Mouse (Mus musculus): ENCODE measurements around the gene Rptn.
A peak's percentile ranks its signal among the peaks of the same experiment; 100 is the strongest.
"Not testable (repeated sequence)": the region's sequence is repeated elsewhere in the genome, so short reads cannot be mapped to it uniquely, and the experiment has no call there.

Gene Rptn

GRCm38 (mm10) chr3:93393366-93393765 is at the start of gene Rptn:
TSS of gene Rptn (plus strand) at chr3:93393699.
- DNase-seq (ENCODE audit: low read depth): no peak

- no peak for DNase-seq (ENCODE audit: low read depth)
Measured at GRCm38 (mm10) chr3:93346896-93347295, 46.6 kb upstream of the Rptn start.

- no peak for DNase-seq (ENCODE audit: low read depth)
Measured at GRCm38 (mm10) chr3:93360045-93360444, 33.5 kb upstream of the Rptn start.

GRCm38 (mm10) chr3:93361933-93362574 is 31.4 kb upstream of the Rptn start:
- DNase-seq (ENCODE audit: low read depth): peak; percentile 16

GRCm38 (mm10) chr3:93366966-93367575 is 26.4 kb upstream of the Rptn start:
- no peak for DNase-seq (ENCODE audit: low read depth)

GRCm38 (mm10) chr3:93368171-93368570 is 25.3 kb upstream of the Rptn start:
- DNase-seq (ENCODE audit: low read depth): no peak

GRCm38 (mm10) chr3:93373416-93373815 is 20.1 kb upstream of the Rptn start:
- DNase-seq (ENCODE audit: low read depth): no peak

- no peak for DNase-seq (ENCODE audit: low read depth)
Measured at GRCm38 (mm10) chr3:93375196-93375595, 18.3 kb upstream of the Rptn start.

- no peak for DNase-seq (ENCODE audit: low read depth)
Measured at GRCm38 (mm10) chr3:93375601-93376000, 17.9 kb upstream of the Rptn start.

GRCm38 (mm10) chr3:93378146-93378545 is 15.4 kb upstream of the Rptn start:
- DNase-seq (ENCODE audit: low read depth): no peak

GRCm38 (mm10) chr3:93403936-93404335 is 10.4 kb downstream of the Rptn start:
- DNase-seq (ENCODE audit: low read depth): no peak

GRCm38 (mm10) chr3:93406992-93407391 is 13.5 kb downstream of the Rptn start:
- DNase-seq (ENCODE audit: low read depth): no peak

- no peak for DNase-seq (ENCODE audit: low read depth)
Measured at GRCm38 (mm10) chr3:93411905-93412304, 18.4 kb downstream of the Rptn start.

- no peak for DNase-seq (ENCODE audit: low read depth)
Measured at GRCm38 (mm10) chr3:93431673-93432072, 38.2 kb downstream of the Rptn start.

- DNase-seq (ENCODE audit: low read depth): no peak
Measured at GRCm38 (mm10) chr3:93442030-93442429, 48.5 kb downstream of the Rptn start, which contains the start of gene Tchh. TSS of gene Tchh (plus strand) at chr3:93442330.

GRCm38 (mm10) chr3:93443501-93444101 is 50.1 kb downstream of the Rptn start:
- no peak for DNase-seq (ENCODE audit: low read depth)

GRCm38 (mm10) chr3:93444343-93445164 is 51.1 kb downstream of the Rptn start:
- no peak for DNase-seq (ENCODE audit: low read depth)

GRCm38 (mm10) chr3:93445165-93445705 is 51.7 kb downstream of the Rptn start:
- DNase-seq (ENCODE audit: low read depth): no peak

GRCm38 (mm10) chr3:93446128-93446755 is 52.7 kb downstream of the Rptn start:
- no peak for DNase-seq (ENCODE audit: low read depth)

- not testable (repeated sequence) for DNase-seq (ENCODE audit: low read depth)
Measured at GRCm38 (mm10) chr3:93446756-93447137, 53.2 kb downstream of the Rptn start.

- no peak for DNase-seq (ENCODE audit: low read depth)
Measured at GRCm38 (mm10) chr3:93447138-93447841, 53.8 kb downstream of the Rptn start.
